Mouse (Mus musculus) megakaryocyte-erythroid progenitor cell, adult 5-6 weeks (primary cell): ENCODE measurements around the gene Trio. TPM values are rescaled to one million over a fixed set of nuclear protein-coding genes. Genes with fewer than 3 reads are reported as not detected.

Source experiments
- ATAC-seq: replicated peaks from 2 replicates; pipeline ENCODE4 v1.8.0; 2016; ENCODE audit warnings: mild to moderate bottlenecking, inconsistent platforms; ENCODE audit not compliant: severe bottlenecking, poor library complexity, low FRiP score, low TSS enrichment
- total RNA-seq, 2 experiments: library from RNA; stranded (forward) in 1 of 2; stranded (reverse) in 1 of 2; fragments of 200-1000, 215-1000 nt in 1 of 2; fragments of >200 nt in 1 of 2; fragmentation: Nextera tagmentation in 1 of 2; gene quantifications; 2 replicates each; pipeline ENCODE4 v1.2.3; 2014 to 2017

The Trio gene
- total RNA-seq, 2 experiments from 2014 or later = 7.2 to 26.2 TPM

- ATAC-seq = no peak
These were observed 28.9 kb downstream of the Trio start for GRCm38 (mm10) chr15:27996750-27997149.

- ATAC-seq = no peak
These were observed 30.2 kb downstream of the Trio start for GRCm38 (mm10) chr15:27995421-27995820.

GRCm38 (mm10) chr15:27994870-27995269 lies 30.8 kb downstream of the Trio start:
- no peak for ATAC-seq

GRCm38 (mm10) chr15:27993528-27993927 lies 32.1 kb downstream of the Trio start:
- ATAC-seq = no peak

GRCm38 (mm10) chr15:27992596-27992995 lies 33.1 kb downstream of the Trio start:
- no peak for ATAC-seq

- ATAC-seq = no peak
These were observed 33.6 kb downstream of the Trio start for GRCm38 (mm10) chr15:27991892-27992593.

- ATAC-seq = no peak
These were observed 34.5 kb downstream of the Trio start for GRCm38 (mm10) chr15:27991066-27991701.

GRCm38 (mm10) chr15:27987979-27988378 lies 37.7 kb downstream of the Trio start:
- ATAC-seq = peak; percentile 78

- ATAC-seq = no peak
These were observed 40.8 kb downstream of the Trio start for GRCm38 (mm10) chr15:27984881-27985280.

- ATAC-seq = no peak
These were observed 43.7 kb downstream of the Trio start for GRCm38 (mm10) chr15:27981764-27982500.

GRCm38 (mm10) chr15:27981258-27981657 lies 44.4 kb downstream of the Trio start:
- ATAC-seq = no peak

GRCm38 (mm10) chr15:27980436-27980835 lies 45.2 kb downstream of the Trio start:
- no peak for ATAC-seq

GRCm38 (mm10) chr15:27976950-27977349 lies 48.7 kb downstream of the Trio start:
- no peak for ATAC-seq

- ATAC-seq = no peak
These were observed 49.3 kb downstream of the Trio start for GRCm38 (mm10) chr15:27976366-27976765.

GRCm38 (mm10) chr15:27974637-27975036 lies 51.0 kb downstream of the Trio start:
- no peak for ATAC-seq

- ATAC-seq = no peak
These were observed 57.5 kb downstream of the Trio start for GRCm38 (mm10) chr15:27968183-27968582.

GRCm38 (mm10) chr15:27967128-27967876 lies 58.3 kb downstream of the Trio start:
- ATAC-seq = no peak

- 0 out of 2 replicates have a peak, but pooled peaks have one; percentile 37 for ATAC-seq
These were observed 60.8 kb downstream of the Trio start for GRCm38 (mm10) chr15:27964877-27965276.

GRCm38 (mm10) chr15:27963506-27963905 lies 62.1 kb downstream of the Trio start:
- ATAC-seq = no peak

GRCm38 (mm10) chr15:27960642-27961041 lies 65.0 kb downstream of the Trio start:
- no peak for ATAC-seq
